ENCODE assay signal across 8 mouse cellular contexts in the genomic region with DNA sequence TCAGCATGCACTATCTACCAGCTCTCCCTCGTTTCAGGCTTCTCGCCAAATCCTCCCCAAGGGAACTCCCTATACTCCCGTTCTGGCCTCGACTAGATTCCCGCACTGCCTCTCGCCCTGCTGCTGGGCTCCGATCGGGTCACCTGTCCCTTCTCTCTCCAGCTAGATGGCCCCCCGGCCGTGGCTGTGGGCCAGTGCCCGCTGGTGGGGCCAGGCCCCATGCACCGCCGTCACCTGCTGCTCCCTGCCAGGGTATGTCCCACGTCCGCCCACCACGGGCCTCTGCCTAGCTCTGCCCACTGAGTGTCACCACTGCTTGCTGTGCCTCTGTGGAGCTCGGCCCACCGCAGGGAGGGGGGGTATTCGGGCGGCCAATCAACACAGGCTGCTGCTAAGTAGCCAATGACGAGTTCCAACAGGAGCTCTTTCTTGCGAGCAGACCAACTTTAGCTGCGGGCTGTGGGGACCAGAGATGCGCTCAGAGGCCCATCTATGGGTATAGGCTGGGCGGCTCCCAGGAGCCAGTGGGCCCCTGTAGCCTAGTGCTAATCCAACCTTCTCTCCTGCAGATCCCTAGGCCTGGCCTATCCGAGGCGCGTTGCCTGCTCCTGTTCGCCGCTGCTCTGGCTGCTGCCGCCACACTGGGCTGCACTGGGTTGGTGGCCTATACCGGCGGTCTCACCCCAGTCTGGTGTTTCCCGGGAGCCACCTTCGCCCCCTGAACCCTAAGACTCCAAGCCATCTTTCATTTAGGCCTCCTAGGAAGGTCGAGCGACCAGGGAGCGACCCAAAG. TPM values are rescaled to one million over a fixed set of nuclear protein-coding genes. Genes with fewer than 3 reads are reported as not detected.
A peak's percentile ranks its signal among the peaks of the same experiment; 100 is the strongest.
DNase-seq lines count a peak whose midpoint lies in the region; ATAC-seq and TF ChIP-seq lines count a peak whose summit lies in the region.

No protein-coding gene starts in this region.

- no peak for TF ChIP-seq CTCF in kidney, postnatal 0 days (IDR thresholded peaks at IDR 0.05; ENCODE audit: low read depth)

- WGBS in embryonic facial prominence, embryonic 12.5 days = 4% methylated on average over 38 of the region's 38 CpGs
- WGBS in heart, embryonic 16.5 days = 10% methylated on average over 38 of the region's 38 CpGs
- 9% methylated on average over 38 of the region's 38 CpGs for WGBS in kidney, postnatal 0 days

- peak overlapping the region; percentile 54 for H3K9ac ChIP-seq in embryonic facial prominence, embryonic 12.5 days
- peak overlapping the region; percentile 55 for H3K9ac ChIP-seq in heart, embryonic 16.5 days (ENCODE audit: low read length)
- H3K9ac ChIP-seq in kidney, postnatal 0 days (ENCODE audit: low read depth, low read length) = peak overlapping the region; percentile 25

- DNase-seq in thymus, postnatal 14 days = peak; percentile 48
- no peak for DNase-seq in thymus, adult 18-20 months
- peak; percentile 79 for DNase-seq in kidney, postnatal 0 days (ENCODE audit: low spot score)
- peak; percentile 72 for DNase-seq in testis, postnatal 14 days (ENCODE audit: low spot score)
- no peak for DNase-seq in frontal cortex, postnatal 14 days (ENCODE audit: low spot score in 2 of 2)

- H3K4me3 ChIP-seq in embryonic facial prominence, embryonic 12.5 days = peak overlapping the region; percentile 77
- peak overlapping the region; percentile 65 for H3K4me3 ChIP-seq in heart, embryonic 16.5 days (ENCODE audit: low read length)
- peak overlapping the region; percentile 76 for H3K4me3 ChIP-seq in kidney, postnatal 0 days (replicated peaks; ENCODE audit: low read depth, low read length)

- no peaks in the 10 kb centered on the region for H3K9me3 ChIP-seq in embryonic facial prominence, embryonic 12.5 days
- no peaks in the 10 kb centered on the region for H3K9me3 ChIP-seq in heart, embryonic 16.5 days (replicated peaks; ENCODE audit: control insufficient read depth, low read length)
- H3K9me3 ChIP-seq in kidney, postnatal 0 days (replicated peaks; ENCODE audit: low read length) = no peaks in the 10 kb centered on the region

- H3K27ac ChIP-seq in embryonic facial prominence, embryonic 12.5 days = peak overlapping the region; percentile 94
- peak overlapping the region; percentile 73 for H3K27ac ChIP-seq in heart, embryonic 16.5 days (ENCODE audit: low read length)
- peak overlapping the region; percentile 38 for H3K27ac ChIP-seq in kidney, postnatal 0 days

- ATAC-seq in embryonic facial prominence, embryonic 12.5 days (ENCODE audit: insufficient number of reproducible peaks, insufficient read depth, low FRiP score, low TSS enrichment) = peak; percentile 49
- ATAC-seq in heart, embryonic 16.5 days (replicated peaks; ENCODE audit: extremely low read depth, insufficient read depth, low FRiP score) = peak; percentile 34
- peak; percentile 52 for ATAC-seq in kidney, postnatal 0 days (replicated peaks; ENCODE audit: low FRiP score, low read depth)
- ATAC-seq in megakaryocyte progenitor cell, adult 5-6 weeks (replicated peaks; ENCODE audit: poor library complexity) = 0 out of 2 replicates have a peak, but pooled peaks have one; percentile 3

- H3K27me3 ChIP-seq in embryonic facial prominence, embryonic 12.5 days = no peaks in the 10 kb centered on the region
- H3K27me3 ChIP-seq in heart, embryonic 16.5 days (ENCODE audit: control insufficient read depth, insufficient read depth, low read length) = no peaks in the 10 kb centered on the region
- no peaks in the 10 kb centered on the region for H3K27me3 ChIP-seq in kidney, postnatal 0 days (ENCODE audit: insufficient read depth, low read length)

- H3K4me2 ChIP-seq in embryonic facial prominence, embryonic 12.5 days (replicated peaks) = peak overlapping the region; percentile 85
- peak overlapping the region; percentile 94 for H3K4me2 ChIP-seq in heart, embryonic 16.5 days (ENCODE audit: low read depth, low read length)
- H3K4me2 ChIP-seq in kidney, postnatal 0 days (ENCODE audit: low read length) = peak overlapping the region; percentile 92

- peaks cover 29% of the 10 kb centered on the region for H3K36me3 ChIP-seq in embryonic facial prominence, embryonic 12.5 days
- peaks cover 22% of the 10 kb centered on the region for H3K36me3 ChIP-seq in heart, embryonic 16.5 days (ENCODE audit: control insufficient read depth, insufficient read depth)
- H3K36me3 ChIP-seq in kidney, postnatal 0 days (ENCODE audit: insufficient read depth, low read length) = peaks cover 10% of the 10 kb centered on the region; the same call in 1 of the 2 replicates

- peaks cover 35% of the 10 kb centered on the region for H3K4me1 ChIP-seq in embryonic facial prominence, embryonic 12.5 days
- peaks cover 38% of the 10 kb centered on the region for H3K4me1 ChIP-seq in heart, embryonic 16.5 days (ENCODE audit: control insufficient read depth, insufficient read depth, low read length)
- H3K4me1 ChIP-seq in kidney, postnatal 0 days (replicated peaks; ENCODE audit: insufficient read depth, low read length) = peaks cover 20% of the 10 kb centered on the region

RNA-seq across cellular contexts. Expression of a gene that starts 1.8 kb away (rescaled TPM):
- 16.6 and 16.9 TPM in 2 replicates for polyA plus RNA-seq in embryonic facial prominence, embryonic 12.5 days (2016; fragmentation: Nextera tagmentation; extraction: Ambion mirVana)
- 5.1 and 5.4 TPM in 2 replicates for polyA plus RNA-seq in heart, embryonic 16.5 days (2015; fragmentation: Nextera tagmentation; extraction: Ambion mirVana)
- 7.6 and 7.9 TPM in 2 replicates for polyA plus RNA-seq in kidney, postnatal 0 days (2015; fragmentation: Nextera tagmentation; extraction: Ambion mirVana)
- total RNA-seq in megakaryocyte progenitor cell, adult 5-6 weeks (2015) = 2.8 and 3.9 TPM in 2 replicates
- total RNA-seq in megakaryocyte progenitor cell, adult 5-6 weeks (2017) = 2.3 and 2.4 TPM in 2 replicates

RNA-seq across cellular contexts. Expression of a gene that starts 8.9 kb away (rescaled TPM):
- polyA plus RNA-seq in embryonic facial prominence, embryonic 12.5 days (2016; fragmentation: Nextera tagmentation; extraction: Ambion mirVana) = 17.5 and 19.1 TPM in 2 replicates
- 70.7 and 85.5 TPM in 2 replicates for polyA plus RNA-seq in heart, embryonic 16.5 days (2015; fragmentation: Nextera tagmentation; extraction: Ambion mirVana)
- 9.4 and 11.6 TPM in 2 replicates for polyA plus RNA-seq in kidney, postnatal 0 days (2015; fragmentation: Nextera tagmentation; extraction: Ambion mirVana)
- 0.78 and 1.9 TPM in 2 replicates for total RNA-seq in megakaryocyte progenitor cell, adult 5-6 weeks (2015)
- total RNA-seq in megakaryocyte progenitor cell, adult 5-6 weeks (2017) = 0.84 TPM in 1 of 2 replicates, not detected in the other

RNA-seq across cellular contexts. Expression of a gene that starts 16.6 kb away (rescaled TPM):
- polyA plus RNA-seq in embryonic facial prominence, embryonic 12.5 days (2016; fragmentation: Nextera tagmentation; extraction: Ambion mirVana) = 18.8 and 23.1 TPM in 2 replicates
- polyA plus RNA-seq in heart, embryonic 16.5 days (2015; fragmentation: Nextera tagmentation; extraction: Ambion mirVana) = 12.6 and 14.1 TPM in 2 replicates
- polyA plus RNA-seq in kidney, postnatal 0 days (2015; fragmentation: Nextera tagmentation; extraction: Ambion mirVana) = 12.2 and 16.9 TPM in 2 replicates
- total RNA-seq in megakaryocyte progenitor cell, adult 5-6 weeks (2015) = 4.4 and 5.5 TPM in 2 replicates
- total RNA-seq in megakaryocyte progenitor cell, adult 5-6 weeks (2017) = 1.5 and 2.3 TPM in 2 replicates

RNA-seq across cellular contexts. Expression of a gene that starts 25.6 kb away (rescaled TPM):
- 3.6 and 3.8 TPM in 2 replicates for polyA plus RNA-seq in embryonic facial prominence, embryonic 12.5 days (2016; fragmentation: Nextera tagmentation; extraction: Ambion mirVana)
- 0.38 and 0.64 TPM in 2 replicates for polyA plus RNA-seq in heart, embryonic 16.5 days (2015; fragmentation: Nextera tagmentation; extraction: Ambion mirVana)
- polyA plus RNA-seq in kidney, postnatal 0 days (2015; fragmentation: Nextera tagmentation; extraction: Ambion mirVana) = 2.0 TPM in 2 replicates
- 0.24 and 0.57 TPM in 2 replicates for total RNA-seq in megakaryocyte progenitor cell, adult 5-6 weeks (2015)
- total RNA-seq in megakaryocyte progenitor cell, adult 5-6 weeks (2017) = 0.03 and 0.42 TPM in 2 replicates

RNA-seq across cellular contexts. Expression of a gene that starts 27.1 kb away (rescaled TPM):
- polyA plus RNA-seq in embryonic facial prominence, embryonic 12.5 days (2016; fragmentation: Nextera tagmentation; extraction: Ambion mirVana) = 19.8 and 21.6 TPM in 2 replicates
- polyA plus RNA-seq in heart, embryonic 16.5 days (2015; fragmentation: Nextera tagmentation; extraction: Ambion mirVana) = 9.8 and 9.9 TPM in 2 replicates
- 12.1 and 13.0 TPM in 2 replicates for polyA plus RNA-seq in kidney, postnatal 0 days (2015; fragmentation: Nextera tagmentation; extraction: Ambion mirVana)
- 2.0 and 2.1 TPM in 2 replicates for total RNA-seq in megakaryocyte progenitor cell, adult 5-6 weeks (2015)
- 4.2 and 5.0 TPM in 2 replicates for total RNA-seq in megakaryocyte progenitor cell, adult 5-6 weeks (2017)

Comparison
In these comparisons a context has a peak if more than half of its experiments do, and no peak if none do; other contexts are left out.
1. DNase-seq: peak in thymus, postnatal 14 days (single experiment), kidney, postnatal 0 days (single experiment) and testis, postnatal 14 days (single experiment); none in thymus, adult 18-20 months (0 of 2) and frontal cortex, postnatal 14 days (0 of 2).
2. H3K27ac ChIP-seq: peak in every context shown above with its lines; median percentile 94 in embryonic facial prominence, embryonic 12.5 days; 73 in heart, embryonic 16.5 days; 38 in kidney, postnatal 0 days.
3. Peak in every context shown above with its lines, with median percentiles within 50 percentile points of each other: ATAC-seq, H3K4me2 ChIP-seq, H3K4me3 ChIP-seq and H3K9ac ChIP-seq.